Mouse (Mus musculus): ENCODE measurements around the gene Szrd1.

- TF ChIP-seq CTCF (IDR thresholded peaks at IDR 0.05; ENCODE audit: borderline replicate concordance, insufficient read depth, low read depth, low read length) (no peak), POLR2A (IDR thresholded peaks at IDR 0.05; ENCODE audit: borderline replicate concordance, insufficient read depth, low read length) (no peak)
Observed at GRCm38 (mm10) chr4:141115398-141115797, 24.2 kb downstream of the Szrd1 start.

Measured in cerebellum, adult 2 months (tissue).